ENCODE assay signal across 28 mouse cellular contexts in the genomic region with DNA sequence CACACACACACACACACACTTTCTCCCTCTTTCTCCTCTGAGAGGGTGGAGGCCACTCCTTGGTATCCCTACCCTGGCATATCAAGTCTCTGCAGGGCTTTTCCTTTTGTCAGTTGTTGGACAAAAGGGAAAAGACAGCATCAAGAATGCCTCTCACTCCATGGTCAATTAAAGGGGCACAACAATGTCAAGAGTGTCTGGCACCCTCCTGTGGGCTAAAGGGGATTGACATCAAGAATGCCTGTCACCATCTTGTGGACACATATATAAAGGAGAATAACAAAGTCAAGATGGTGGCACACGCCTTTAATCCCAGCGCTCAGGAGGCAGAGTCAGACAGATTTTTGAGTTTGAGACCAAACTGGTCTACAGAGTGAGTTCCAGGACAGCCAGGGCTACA. TPM values are rescaled to one million over a fixed set of nuclear protein-coding genes. Genes with fewer than 3 reads are reported as not detected.
DNase-seq lines count a peak whose midpoint lies in the region; ATAC-seq and TF ChIP-seq lines count a peak whose summit lies in the region.
"Had no signal": no experiment of that assay in that cellular context is flagged by ENCODE, and none has a peak within 500 bp of the region (broad histone marks: within the 10 kb centered on the region; RNA-seq: fewer than 3 reads in every experiment).

No protein-coding gene starts in this region.

- H3K9me3 ChIP-seq in kidney, postnatal 0 days (replicated peaks; ENCODE audit: low read length): no peaks in the 10 kb centered on the region
- H3K9me3 ChIP-seq in ES-E14 (ENCODE audit: control insufficient read depth, insufficient read depth, low read depth, low read length): no peaks in the 10 kb centered on the region
- H3K9me3 ChIP-seq in midbrain, embryonic 14.5 days (ENCODE audit: control insufficient read depth, low read length): no peaks in the 10 kb centered on the region
- H3K9me3 ChIP-seq: embryonic facial prominence, embryonic 15.5 days; forebrain, embryonic 10.5 days; heart, embryonic 12.5 days; hindbrain, embryonic 15.5 days had no signal

- no peaks in the 10 kb centered on the region for H3K27me3 ChIP-seq in kidney, postnatal 0 days (ENCODE audit: insufficient read depth, low read length)
- no peaks in the 10 kb centered on the region for H3K27me3 ChIP-seq in midbrain, embryonic 14.5 days (ENCODE audit: control insufficient read depth, insufficient read depth, low read length)
- H3K27me3 ChIP-seq: embryonic facial prominence, embryonic 15.5 days; heart, embryonic 12.5 days; hindbrain, embryonic 15.5 days had no signal

- H3K4me3 ChIP-seq in gastrocnemius, adult 2 months: no peak overlapping the region
- no peak overlapping the region for H3K4me3 ChIP-seq in kidney, postnatal 0 days (replicated peaks; ENCODE audit: low read depth, low read length)
- no peak overlapping the region for H3K4me3 ChIP-seq in ES-E14 (ENCODE audit: insufficient read depth in 1 of 2, low read depth in 1 of 2, low read length in 2 of 2, poor library complexity in 1 of 2, severe bottlenecking in 1 of 2)
- H3K4me3 ChIP-seq in midbrain, embryonic 14.5 days (replicated peaks; ENCODE audit: low read depth, low read length): no peak overlapping the region
- H3K4me3 ChIP-seq: embryonic facial prominence, embryonic 15.5 days; erythroblast, embryonic 14.5 days; forebrain, embryonic 10.5 days; heart, embryonic 12.5 days; hindbrain, embryonic 15.5 days had no signal

- intact Hi-C loops in gastrocnemius, adult 2 months (cut with DNase I): no loop called here

- DNase-seq in gastrocnemius, adult 2 months: no peak
- no peak for DNase-seq in gastrocnemius, adult 18-20 months (ENCODE audit: low spot score)
- DNase-seq in kidney, postnatal 0 days (ENCODE audit: low spot score): no peak
- DNase-seq in kidney, postnatal 25 days: no peak
- DNase-seq in ES-E14 (ENCODE audit: low read depth, low spot score): no peak
- no peak for DNase-seq in midbrain, embryonic 14.5 days
- no peak for DNase-seq in embryo, embryonic 11 days
- no peak for DNase-seq in adrenal gland, postnatal 36 days
- DNase-seq: adrenal gland, postnatal 10 days; B cell, adult 2 months; cerebellum, adult 11-12 months; cerebellum, adult 9-10 months; cerebellum, postnatal 36 days; gastrocnemius, postnatal 36 days; heart, postnatal 36 days; kidney, adult 11 months; kidney, adult 9 months had no signal

- no peak overlapping the region for H3K4me2 ChIP-seq in kidney, postnatal 0 days (ENCODE audit: low read length)
- no peak overlapping the region for H3K4me2 ChIP-seq in midbrain, embryonic 14.5 days (ENCODE audit: low read length)
- H3K4me2 ChIP-seq: embryonic facial prominence, embryonic 15.5 days; heart, embryonic 12.5 days; hindbrain, embryonic 15.5 days had no signal

- no peaks in the 10 kb centered on the region for H3K4me1 ChIP-seq in kidney, postnatal 0 days (replicated peaks; ENCODE audit: insufficient read depth, low read length)
- H3K4me1 ChIP-seq in ES-E14 (ENCODE audit: control insufficient read depth in 2 of 2, insufficient read depth in 2 of 2, low read length in 2 of 2, poor library complexity in 1 of 2): 0 out of 4 replicates have a peak, but pooled peaks cover 0 to 2% of the 10 kb centered on the region in 2 experiments
- no peaks in the 10 kb centered on the region for H3K4me1 ChIP-seq in midbrain, embryonic 14.5 days (ENCODE audit: control insufficient read depth, insufficient read depth, low read length)
- H3K4me1 ChIP-seq: embryonic facial prominence, embryonic 15.5 days; forebrain, embryonic 10.5 days; heart, embryonic 12.5 days; hindbrain, embryonic 15.5 days had no signal

- H3K27ac ChIP-seq in gastrocnemius, adult 2 months: no peak overlapping the region
- no peak overlapping the region for H3K27ac ChIP-seq in kidney, postnatal 0 days
- H3K27ac ChIP-seq in ES-E14 (ENCODE audit: insufficient read depth, low read depth, low read length, poor library complexity, severe bottlenecking): no peak overlapping the region
- H3K27ac ChIP-seq in midbrain, embryonic 14.5 days (replicated peaks; ENCODE audit: low read depth, low read length): no peak overlapping the region
- H3K27ac ChIP-seq: embryonic facial prominence, embryonic 15.5 days; forebrain, embryonic 10.5 days; hindbrain, embryonic 15.5 days had no signal

- H3K9ac ChIP-seq in kidney, postnatal 0 days (ENCODE audit: low read depth, low read length): no peak overlapping the region
- H3K9ac ChIP-seq in ES-E14 (ENCODE audit: insufficient read depth, low read depth, low read length, poor library complexity, severe bottlenecking): no peak overlapping the region
- H3K9ac ChIP-seq in midbrain, embryonic 14.5 days (replicated peaks; ENCODE audit: low read length): no peak overlapping the region
- H3K9ac ChIP-seq: embryonic facial prominence, embryonic 15.5 days; heart, embryonic 12.5 days; hindbrain, embryonic 15.5 days had no signal

- TF ChIP-seq CTCF in gastrocnemius, adult 2 months (IDR thresholded peaks at IDR 0.05): peak; percentile 5; the same call in 1 of the 2 replicates
- peak; percentile 24; the same call in 1 of the 2 replicates for TF ChIP-seq CTCF in kidney, postnatal 0 days (IDR thresholded peaks at IDR 0.05; ENCODE audit: low read depth)

- in situ Hi-C loops in ES-E14 (cut with MboI; ENCODE audit: low sequenced_read_pairs in 2 of 2, unreplicated experiment in 2 of 2): no loop called here

- no peaks in the 10 kb centered on the region for H3K36me3 ChIP-seq in kidney, postnatal 0 days (ENCODE audit: insufficient read depth, low read length)
- no peaks in the 10 kb centered on the region; the same call in 1 of the 2 replicates for H3K36me3 ChIP-seq in ES-E14 (ENCODE audit: control insufficient read depth, insufficient read depth, low read length, poor library complexity, severe bottlenecking)
- no peaks in the 10 kb centered on the region for H3K36me3 ChIP-seq in midbrain, embryonic 14.5 days (ENCODE audit: control insufficient read depth, insufficient read depth, low read length)
- H3K36me3 ChIP-seq: embryonic facial prominence, embryonic 15.5 days; forebrain, embryonic 10.5 days; heart, embryonic 12.5 days; hindbrain, embryonic 15.5 days had no signal

- ATAC-seq in kidney, postnatal 0 days (replicated peaks; ENCODE audit: low FRiP score, low read depth): no peak
- no peak for ATAC-seq in midbrain, embryonic 14.5 days (ENCODE audit: low FRiP score, low TSS enrichment)
- ATAC-seq: CD4-positive, CD25-positive, alpha-beta regulatory T cell, adult 4 months; forebrain, embryonic 14.5 days had no signal

- 88% methylated on average over 2 of the region's 2 CpGs for WGBS in kidney, postnatal 0 days
- WGBS in midbrain, embryonic 14.5 days: 65% methylated on average over 2 of the region's 2 CpGs

TF ChIP-seq in ES-E14, 5 proteins besides CTCF, POLR2A, EP300 and RAD21:
- peak; percentile 8; the same call in 1 of the 2 replicates for TF ChIP-seq ZC3H11A (IDR thresholded peaks at IDR 0.05; ENCODE audit: borderline replicate concordance, low read depth, low read length)
- no peak for TF ChIP-seq MAFK (IDR thresholded peaks at IDR 0.05; ENCODE audit: insufficient read depth, low read depth, low read length)

RNA-seq across cellular contexts. Expression of a gene that starts 4.8 kb away (rescaled TPM):
- total RNA-seq in gastrocnemius, adult 2 months (2021): not detected
- not detected for total RNA-seq in gastrocnemius, adult 18-20 months (2021)
- polyA plus RNA-seq in kidney, postnatal 0 days (2015; fragmentation: Nextera tagmentation; extraction: Ambion mirVana): 0.54 and 0.58 TPM in 2 replicates
- total RNA-seq in ES-E14 (2012; rRNA removed): 345 and 408 TPM in 2 replicates
- 0.38 TPM in 1 of 2 replicates, not detected in the other for polyA plus RNA-seq in midbrain, embryonic 14.5 days (2014; fragmentation: Nextera tagmentation; extraction: Ambion mirVana)
- total RNA-seq in adrenal gland, postnatal 36 days (2021): not detected
- total RNA-seq: adrenal gland, postnatal 10 days; gastrocnemius, adult 8-10 months; gastrocnemius, postnatal 36 days had no signal
- polyA plus RNA-seq: CD4-positive, CD25-positive, alpha-beta regulatory T cell, adult 4 months; erythroblast, embryonic 14.5 days; forebrain, embryonic 14.5 days had no signal

RNA-seq across cellular contexts. Expression of a gene that starts 17.3 kb away (rescaled TPM):
- total RNA-seq in gastrocnemius, adult 2 months (2021): not detected
- not detected for total RNA-seq in gastrocnemius, adult 18-20 months (2021)
- polyA plus RNA-seq in kidney, postnatal 0 days (2015; fragmentation: Nextera tagmentation; extraction: Ambion mirVana): not detected in 2 replicates
- 13.8 and 38.0 TPM in 2 replicates for total RNA-seq in ES-E14 (2012; rRNA removed)
- polyA plus RNA-seq in midbrain, embryonic 14.5 days (2014; fragmentation: Nextera tagmentation; extraction: Ambion mirVana): not detected in 2 replicates
- not detected for total RNA-seq in adrenal gland, postnatal 36 days (2021)
- total RNA-seq: adrenal gland, postnatal 10 days; gastrocnemius, adult 8-10 months; gastrocnemius, postnatal 36 days; heart, postnatal 36 days had no signal
- polyA plus RNA-seq: CD4-positive, CD25-positive, alpha-beta regulatory T cell, adult 4 months; embryonic facial prominence, embryonic 11.5 days; erythroblast, embryonic 14.5 days; forebrain, embryonic 10.5 days; forebrain, embryonic 14.5 days; heart, embryonic 12.5 days; heart, embryonic 16.5 days; hindbrain, embryonic 11.5 days; hindbrain, embryonic 15.5 days had no signal

RNA-seq across cellular contexts. Expression of a gene that starts 22.1 kb away (rescaled TPM):
- total RNA-seq in gastrocnemius, adult 2 months (2021): not detected
- total RNA-seq in gastrocnemius, adult 18-20 months (2021): not detected
- polyA plus RNA-seq in kidney, postnatal 0 days (2015; fragmentation: Nextera tagmentation; extraction: Ambion mirVana): not detected in 2 replicates
- total RNA-seq in ES-E14 (2012; rRNA removed): not detected in 2 replicates
- not detected in 2 replicates for polyA plus RNA-seq in midbrain, embryonic 14.5 days (2014; fragmentation: Nextera tagmentation; extraction: Ambion mirVana)
- not detected for total RNA-seq in adrenal gland, postnatal 36 days (2021)
- total RNA-seq: adrenal gland, postnatal 10 days; gastrocnemius, adult 8-10 months; gastrocnemius, postnatal 36 days; heart, postnatal 36 days had no signal
- polyA plus RNA-seq: CD4-positive, CD25-positive, alpha-beta regulatory T cell, adult 4 months; embryonic facial prominence, embryonic 11.5 days; embryonic facial prominence, embryonic 15.5 days; erythroblast, embryonic 14.5 days; forebrain, embryonic 10.5 days; forebrain, embryonic 14.5 days; heart, embryonic 12.5 days; heart, embryonic 16.5 days; hindbrain, embryonic 11.5 days; hindbrain, embryonic 15.5 days had no signal

Comparison
In these comparisons a context has a peak if more than half of its experiments do, and no peak if none do; other contexts are left out.
1. RNA of a gene that starts 4.8 kb away (total RNA-seq): 345 to 408 TPM in ES-E14; not detected in gastrocnemius, adult 2 months, not detected in gastrocnemius, adult 18-20 months and not detected in adrenal gland, postnatal 36 days; every median in the first group is over 100 times any median in the second.
2. RNA of a gene that starts 17.3 kb away (total RNA-seq): 13.8 to 38.0 TPM in ES-E14; not detected in gastrocnemius, adult 2 months, not detected in gastrocnemius, adult 18-20 months and not detected in adrenal gland, postnatal 36 days; every median in the first group is over 10 times any median in the second.